Mouse (Mus musculus): ENCODE measurements around the gene S100a7a.

The S100a7a gene

GRCm38 (mm10) chr3:90653717-90654116 lies at the start of gene S100a7a:
Gene S100a7a, plus strand, starts transcription at chr3:90654017.
- in situ Hi-C loops (cut with MboI, MseI), result no loop called here

DNA sequence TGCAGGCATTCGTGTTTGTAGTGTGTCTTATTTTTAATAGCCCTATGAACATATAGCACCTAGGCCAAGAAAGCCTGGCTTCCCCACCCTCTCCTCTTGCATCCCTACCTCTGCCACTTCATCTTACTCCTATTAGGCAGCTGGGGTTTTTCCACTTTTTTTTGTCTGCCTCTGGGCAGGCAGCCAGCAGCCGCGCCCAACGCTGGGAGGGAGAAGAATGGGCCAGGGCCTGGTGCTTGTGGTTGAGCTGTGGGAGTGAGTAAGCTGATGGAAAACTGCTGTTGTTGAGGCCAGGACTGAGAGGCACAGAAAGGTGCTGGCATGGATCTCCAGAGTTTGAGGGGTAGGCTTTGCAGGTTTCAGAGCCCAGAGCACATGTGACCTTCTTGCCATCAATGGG lies 49.4 kb upstream of the S100a7a start:
- in situ Hi-C loops (cut with MboI, MseI), result no loop called here

DNA sequence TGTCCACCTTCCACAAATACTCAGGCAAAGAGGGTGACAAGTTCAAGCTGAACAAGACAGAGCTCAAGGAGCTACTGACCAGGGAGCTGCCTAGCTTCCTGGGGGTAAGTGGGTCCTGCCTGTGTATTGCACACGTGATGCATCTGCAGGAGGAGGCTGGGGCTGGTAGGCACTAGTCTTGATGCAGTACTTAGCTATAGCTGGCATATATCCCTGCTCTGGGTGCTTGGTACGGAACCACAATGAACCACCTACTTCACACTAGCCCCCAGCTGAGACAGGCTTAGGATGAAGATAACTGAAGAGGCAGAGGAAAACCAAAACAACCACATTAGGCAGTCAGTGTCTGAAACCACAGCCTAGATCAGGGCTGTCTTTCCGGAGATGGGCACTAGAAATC lies 48.8 kb upstream of the S100a7a start:
- in situ Hi-C loops (cut with MboI, MseI), result no loop called here

GRCm38 (mm10) chr3:90605736-90606135 lies 48.1 kb upstream of the S100a7a start:
- in situ Hi-C loops (cut with MboI, MseI), result no loop called here

DNA sequence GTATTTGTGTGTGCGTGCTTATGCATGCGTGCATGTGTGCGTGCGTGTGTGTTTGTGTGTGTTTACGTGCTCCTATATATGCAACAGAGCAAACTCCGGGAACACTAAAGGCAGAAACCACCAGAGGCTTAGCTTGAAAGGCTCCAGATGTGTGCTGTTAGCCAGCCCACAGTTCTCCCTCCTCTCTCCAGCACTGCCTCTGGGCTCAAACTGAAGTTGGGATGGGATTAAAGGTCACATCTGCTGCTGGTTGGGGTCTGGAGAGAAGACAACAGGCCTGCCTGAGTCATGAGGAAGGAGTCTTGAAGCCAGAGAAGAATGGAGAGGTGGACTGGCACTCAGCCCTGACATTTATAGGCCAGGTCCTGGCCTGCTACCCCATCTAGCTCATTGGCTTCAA lies 47.6 kb upstream of the S100a7a start:
- in situ Hi-C loops (cut with MboI, MseI), result no loop called here

DNA sequence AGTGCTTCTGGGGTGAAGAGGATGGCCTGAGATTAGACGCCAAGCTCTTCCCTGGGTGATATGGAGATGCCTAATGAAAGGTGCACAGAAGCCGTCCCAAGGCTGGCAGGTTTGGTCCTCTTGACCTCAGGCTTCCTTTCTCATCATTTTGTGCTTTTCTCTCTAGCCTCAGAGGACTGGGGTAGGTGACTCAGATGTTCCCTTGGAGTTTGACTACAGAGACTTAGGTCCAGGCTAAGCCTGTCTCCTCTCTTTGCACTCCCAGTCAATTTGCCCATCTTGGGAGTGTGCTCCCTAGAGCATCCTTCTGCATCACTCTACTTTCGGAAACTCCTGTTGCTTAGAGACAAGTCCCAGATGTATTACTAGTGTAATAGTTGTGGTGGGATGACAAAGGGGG lies 46.5 kb upstream of the S100a7a start:
- in situ Hi-C loops (cut with MboI, MseI), result no loop called here

DNA sequence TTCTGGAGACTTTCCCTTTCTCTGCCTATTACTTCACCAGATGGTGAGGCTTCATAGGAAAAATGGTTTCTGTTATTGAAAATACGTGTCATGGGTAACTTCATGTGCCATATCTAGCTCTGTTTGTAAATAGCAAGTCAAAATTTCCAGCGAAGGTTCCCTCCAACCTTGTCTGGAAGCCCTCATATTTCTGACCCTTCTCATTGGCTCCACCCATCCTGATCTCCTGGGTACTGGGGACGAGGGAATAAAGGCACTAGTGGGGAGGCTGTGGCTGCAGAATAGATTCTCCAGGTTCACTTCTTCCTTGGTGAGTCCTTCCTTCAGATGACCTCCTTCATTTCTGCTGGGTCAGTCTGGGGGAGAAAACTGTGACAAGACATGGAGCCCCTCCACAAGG lies 45.6 kb upstream of the S100a7a start, which contains the start of gene S100a5:
Gene S100a5 (plus strand): TSS at position 301 of the 400 bp plus-strand sequence.
- in situ Hi-C loops (cut with MboI, MseI), result no loop called here

DNA sequence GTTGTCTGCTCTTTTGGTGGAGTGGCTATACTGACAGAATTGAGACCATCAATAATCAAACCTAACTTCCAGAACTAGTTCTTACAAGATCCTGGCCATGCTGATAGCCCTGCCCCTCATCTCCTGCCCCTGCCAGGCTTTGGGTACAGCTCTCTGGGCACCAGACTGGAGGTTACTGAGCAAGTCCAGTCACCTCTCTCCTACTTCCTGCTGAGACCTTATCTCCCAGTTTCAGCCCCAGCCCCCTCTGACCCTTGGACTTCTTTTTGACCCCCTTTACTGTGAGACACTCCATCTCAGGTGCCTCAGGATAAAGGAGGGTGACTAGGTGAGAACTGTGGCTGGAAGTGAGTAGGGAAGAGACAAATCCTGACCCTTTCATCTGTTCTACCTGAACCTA lies 44.7 kb upstream of the S100a7a start:
- in situ Hi-C loops (cut with MboI, MseI), result no loop called here

- in situ Hi-C loops (cut with MboI, MseI), result loop anchor here (5.0 kb wide), 1 partner anchor 84 kb away; the partner anchor contains the start of gene S100a14
Measured at GRCm38 (mm10) chr3:90611494-90611893, 42.3 kb upstream of the S100a7a start.

- in situ Hi-C loops (cut with MboI, MseI), result loop anchor here (5.0 kb wide), 1 partner anchor 85 kb away; the partner anchor contains the start of gene S100a14
Measured at GRCm38 (mm10) chr3:90612061-90612460, 41.8 kb upstream of the S100a7a start.

- in situ Hi-C loops (cut with MboI, MseI), result loop anchor here (5.0 kb wide), 1 partner anchor 86 kb away; the partner anchor contains the start of gene S100a14
Measured at GRCm38 (mm10) chr3:90612728-90613291, 41.0 kb upstream of the S100a7a start, which contains the start of gene S100a6. Gene S100a6, plus strand, starts transcription at chr3:90612882.

DNA sequence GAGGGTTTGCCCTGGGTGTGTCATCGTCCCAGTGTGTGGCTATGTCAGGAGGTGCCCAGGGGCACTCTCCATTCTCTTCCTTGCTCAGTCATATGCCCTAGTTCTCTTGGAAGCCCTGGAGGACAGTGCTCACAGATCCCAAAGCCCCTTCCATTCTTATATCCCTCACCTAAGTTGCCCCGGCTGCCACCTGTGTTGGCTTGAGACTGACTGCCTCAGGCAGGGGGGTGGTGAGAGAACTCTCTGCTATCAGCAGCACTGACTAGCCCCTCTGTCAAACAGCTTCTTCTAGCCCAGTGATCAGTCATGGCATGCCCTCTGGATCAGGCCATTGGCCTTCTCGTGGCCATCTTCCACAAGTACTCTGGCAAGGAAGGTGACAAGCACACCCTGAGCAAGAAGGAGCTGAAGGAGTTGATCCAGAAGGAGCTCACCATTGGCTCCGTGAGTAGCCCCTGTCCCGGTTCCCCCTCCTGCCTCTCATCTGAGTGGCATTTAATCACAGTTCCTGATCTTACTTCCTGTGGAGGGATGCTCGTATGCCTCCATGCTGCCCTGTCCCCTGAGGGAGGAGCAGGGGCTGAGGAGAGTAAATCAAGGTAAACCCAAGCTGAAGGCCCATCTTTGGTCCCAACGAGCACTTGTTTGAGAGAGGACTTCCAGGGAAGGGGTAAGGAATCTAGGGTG lies 40.2 kb upstream of the S100a7a start:
- in situ Hi-C loops (cut with MboI, MseI), result loop anchor here (5.0 kb wide), 1 partner anchor 86 kb away; the partner anchor contains the start of gene S100a14

- in situ Hi-C loops (cut with MboI, MseI), result loop anchor here (5.0 kb wide), 1 partner anchor 87 kb away; the partner anchor contains the start of gene S100a14
Measured at GRCm38 (mm10) chr3:90614148-90614530, 39.7 kb upstream of the S100a7a start.

DNA sequence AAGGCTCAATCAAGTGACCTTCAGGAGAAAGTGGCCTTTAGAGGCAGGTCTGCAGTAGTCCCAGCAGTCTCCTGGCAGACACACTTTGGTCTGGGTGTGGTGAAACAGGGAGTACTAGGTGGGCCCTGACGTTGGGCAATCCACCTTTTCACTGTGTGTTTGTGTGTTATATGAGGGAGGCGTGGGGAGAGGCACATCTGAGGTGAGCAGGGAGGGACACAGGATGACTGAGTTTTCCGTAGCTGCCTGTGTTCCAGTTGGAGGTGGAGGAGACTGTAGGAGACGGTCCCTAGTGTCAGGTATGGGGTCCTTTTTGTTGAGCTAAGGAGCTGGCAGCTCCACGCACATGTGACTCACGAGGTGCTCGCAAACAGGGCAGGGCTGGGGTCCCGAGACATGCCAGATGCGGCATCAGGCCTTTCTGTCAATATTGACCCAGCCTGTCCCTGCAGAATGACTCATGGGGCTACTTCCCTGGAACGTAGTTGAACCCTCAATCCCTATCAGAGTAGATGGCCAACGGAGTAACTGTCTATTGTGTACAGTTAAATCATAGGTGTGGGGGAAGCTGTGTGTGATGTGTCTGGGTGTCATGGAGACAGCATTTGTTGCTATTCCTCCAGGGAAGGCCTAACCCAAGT lies 39.1 kb upstream of the S100a7a start:
- in situ Hi-C loops (cut with MboI, MseI), result loop anchor here (5.0 kb wide), 2 partner anchors 32 to 87 kb away; partner anchors contain the start of gene S100a14

DNA sequence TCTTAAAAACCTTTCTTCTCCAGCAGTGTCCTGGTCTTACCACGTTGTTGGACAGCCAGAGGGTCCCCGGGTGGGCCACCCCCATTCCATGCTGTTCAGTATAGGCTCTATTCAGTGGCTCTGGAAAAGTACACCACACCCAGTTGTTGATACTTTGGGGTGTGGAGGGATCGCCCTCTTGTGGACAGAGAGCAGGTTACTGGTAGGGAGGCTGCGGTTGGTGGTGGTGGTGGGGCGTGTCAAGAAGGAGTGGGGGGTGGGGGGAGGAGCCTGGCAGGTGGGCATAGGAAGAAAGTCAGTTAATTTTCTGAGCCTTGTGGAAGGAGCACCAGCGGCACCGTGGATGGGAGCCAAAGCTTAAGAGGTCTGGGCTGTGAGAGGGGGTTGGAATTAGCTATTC lies 38.4 kb upstream of the S100a7a start:
- in situ Hi-C loops (cut with MboI, MseI), result loop anchor here (5.0 kb wide), 1 partner anchor 33 kb away; no protein-coding TSS in a partner anchor

GRCm38 (mm10) chr3:90615911-90616310 lies 37.9 kb upstream of the S100a7a start:
- in situ Hi-C loops (cut with MboI, MseI), result loop anchor here (5.0 kb wide), 1 partner anchor 34 kb away; no protein-coding TSS in a partner anchor

DNA sequence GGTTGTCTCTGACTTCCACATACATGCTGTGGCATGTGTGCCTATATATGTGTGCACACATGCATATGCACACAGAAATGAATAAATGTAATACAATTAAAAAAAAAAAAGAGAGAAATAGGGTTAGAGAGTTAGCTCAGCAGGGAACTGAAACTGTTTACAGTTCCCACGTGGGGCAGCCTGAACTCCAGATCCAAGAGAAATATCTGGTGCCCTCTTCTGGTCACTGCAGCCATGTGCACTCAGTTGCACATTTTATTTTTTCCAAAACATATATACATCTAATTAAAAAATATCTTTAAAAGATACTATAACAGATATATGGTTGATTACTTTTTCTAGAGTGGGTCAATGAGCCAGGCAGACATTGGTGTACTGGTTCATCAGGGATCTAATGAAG lies 36.2 kb upstream of the S100a7a start:
- in situ Hi-C loops (cut with MboI, MseI), result loop anchor here (5.0 kb wide), 1 partner anchor 35 kb away; no protein-coding TSS in a partner anchor

DNA sequence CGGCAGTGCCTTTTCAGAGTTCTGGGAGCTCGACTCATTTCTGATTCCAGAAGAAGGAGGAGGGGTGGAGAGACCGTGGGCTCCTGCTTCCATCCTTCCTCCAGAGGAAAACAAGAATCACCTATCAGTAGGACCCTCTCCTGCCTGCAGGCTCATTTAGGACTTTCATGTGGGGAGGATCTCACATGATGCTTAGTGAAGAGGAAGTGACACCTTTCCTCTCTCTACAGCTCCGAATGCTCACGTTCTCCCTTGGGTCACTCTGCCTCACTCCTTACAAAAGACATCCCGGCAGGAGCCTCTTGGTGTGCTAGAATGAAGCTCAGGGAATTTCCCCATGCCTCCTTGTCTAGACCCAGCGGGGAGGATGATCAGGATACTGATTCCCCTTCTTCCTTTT lies 32.3 kb upstream of the S100a7a start:
- in situ Hi-C loops (cut with MboI, MseI), result loop anchor here (10.0 kb wide), 1 partner anchor 217 kb away; no protein-coding TSS in a partner anchor

GRCm38 (mm10) chr3:90623435-90624071 lies 30.3 kb upstream of the S100a7a start:
- in situ Hi-C loops (cut with MboI, MseI), result loop anchor here (10.0 kb wide), 1 partner anchor 219 kb away; no protein-coding TSS in a partner anchor

- in situ Hi-C loops (cut with MboI, MseI), result loop anchor here (10.0 kb wide), 1 partner anchor 221 kb away; no protein-coding TSS in a partner anchor
Measured at GRCm38 (mm10) chr3:90625496-90625895, 28.3 kb upstream of the S100a7a start.

DNA sequence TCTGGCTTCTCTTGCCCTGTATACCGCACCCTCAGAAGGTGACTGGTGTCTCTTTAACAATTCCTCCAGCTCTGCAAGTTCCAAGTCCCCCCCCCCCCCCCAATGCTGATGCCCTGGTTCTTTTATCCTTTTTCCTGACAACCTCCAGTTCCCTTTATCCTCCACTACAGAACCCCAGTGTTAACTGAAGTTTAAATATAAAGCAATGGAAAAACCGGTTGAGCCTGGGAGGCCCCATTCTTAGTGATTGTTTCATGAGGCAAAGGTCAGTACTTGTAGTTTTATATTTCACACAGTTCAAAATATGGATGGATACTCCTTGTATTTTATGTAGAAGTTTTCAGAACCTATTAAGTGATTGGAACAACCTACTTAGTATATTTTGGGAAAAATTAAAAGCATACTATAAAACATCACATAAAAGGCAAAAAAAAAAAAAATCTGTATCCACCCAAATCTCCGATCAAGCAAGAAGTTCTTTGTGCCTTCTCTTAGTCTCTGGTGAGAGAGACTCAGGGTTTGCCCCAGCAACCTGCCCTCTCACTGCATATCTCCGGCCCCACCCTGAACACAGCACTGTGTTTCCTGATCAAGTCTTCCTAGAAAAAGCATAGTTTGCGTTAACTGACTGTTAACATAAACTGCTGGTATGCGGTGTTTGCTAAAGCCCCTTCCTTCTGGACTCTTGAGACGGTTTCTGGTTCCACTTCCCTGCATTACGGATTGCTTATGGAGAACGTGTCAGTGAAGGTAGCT lies 27.4 kb upstream of the S100a7a start:
- in situ Hi-C loops (cut with MboI, MseI), result loop anchor here (10.0 kb wide), 1 partner anchor 222 kb away; no protein-coding TSS in a partner anchor
